Mouse (Mus musculus) liver, embryonic 13.5 days (tissue): ENCODE data around the gene Slc5a6. TPM values are rescaled to one million over a fixed set of nuclear protein-coding genes. Genes with fewer than 3 reads are reported as not detected.
"Not testable (repeated sequence)": the region's sequence is repeated elsewhere in the genome, so short reads cannot be mapped to it uniquely, and the experiment has no call there.

ENCODE experiments used
- ATAC-seq: fragments of 200-750 bp; cut with Nextera tagmentation; 2 replicates; pipeline ENCODE4 v1.8.0; 2017; ENCODE audit warnings: low read depth, mild to moderate bottlenecking, moderate number of reproducible peaks, moderate library complexity
- DNase-seq: peaks from one replicate; pipeline ENCODE4 v3.0.0; 2022
- H3K27ac ChIP-seq: fragments of 300-500 bp; sonication (generic); 2 replicates; pipeline ENCODE4 v1.5.1; 2015; ENCODE audit warnings: moderate library complexity, mild to moderate bottlenecking, inconsistent platforms
- H3K27me3 ChIP-seq: fragments of 300-500 bp; sonication (generic); 2 replicates; pipeline ENCODE4 v1.6.1; 2015; ENCODE audit warnings: mild to moderate bottlenecking, inconsistent platforms
- H3K36me3 ChIP-seq: fragments of 300-500 bp; sonication (generic); 2 replicates; pipeline ENCODE4 v1.6.1; 2015; ENCODE audit warnings: mild to moderate bottlenecking, inconsistent platforms
- H3K4me1 ChIP-seq: fragments of 300-500 bp; sonication (generic); replicated peaks from 2 replicates; pipeline ENCODE4 v1.6.1; 2015; ENCODE audit warnings: inconsistent platforms
- H3K4me2 ChIP-seq: fragments of 300-500 bp; sonication (generic); 2 replicates; pipeline ENCODE4 v1.6.1; 2015; ENCODE audit warnings: inconsistent platforms, mild to moderate bottlenecking, moderate library complexity
- H3K4me3 ChIP-seq: fragments of 300-500 bp; sonication (generic); replicated peaks from 2 replicates; pipeline ENCODE4 v1.5.1; 2015; ENCODE audit warnings: mild to moderate bottlenecking, inconsistent platforms
- H3K9ac ChIP-seq: fragments of 300-500 bp; sonication (generic); 2 replicates; pipeline ENCODE4 v1.6.1; 2015; ENCODE audit warnings: mild to moderate bottlenecking, inconsistent platforms
- H3K9me3 ChIP-seq: fragments of 300-500 bp; sonication (generic); replicated peaks from 2 replicates; pipeline ENCODE4 v1.6.1; 2016; ENCODE audit warnings: inconsistent platforms
- WGBS: fragments of 180-500 bp; shearing (Covaris S2); methylation state at CpG from one replicate; pipeline ENCODE4 v1.1.7; 2015; ENCODE audit not compliant: insufficient replicate concordance; 5-methylcytosine and 5-hydroxymethylcytosine counted together
- polyA plus RNA-seq: library from polyadenylated mRNA; unstranded; fragments of >200 nt; fragmentation: Nextera tagmentation; extraction: Ambion mirVana; gene quantifications from 2 replicates; pipeline ENCODE4 v1.2.1, GENCODE M21; 2015

Slc5a6 gene
- polyA plus RNA-seq, 1 experiment from 2014 or later = 4.0 TPM

DNA sequence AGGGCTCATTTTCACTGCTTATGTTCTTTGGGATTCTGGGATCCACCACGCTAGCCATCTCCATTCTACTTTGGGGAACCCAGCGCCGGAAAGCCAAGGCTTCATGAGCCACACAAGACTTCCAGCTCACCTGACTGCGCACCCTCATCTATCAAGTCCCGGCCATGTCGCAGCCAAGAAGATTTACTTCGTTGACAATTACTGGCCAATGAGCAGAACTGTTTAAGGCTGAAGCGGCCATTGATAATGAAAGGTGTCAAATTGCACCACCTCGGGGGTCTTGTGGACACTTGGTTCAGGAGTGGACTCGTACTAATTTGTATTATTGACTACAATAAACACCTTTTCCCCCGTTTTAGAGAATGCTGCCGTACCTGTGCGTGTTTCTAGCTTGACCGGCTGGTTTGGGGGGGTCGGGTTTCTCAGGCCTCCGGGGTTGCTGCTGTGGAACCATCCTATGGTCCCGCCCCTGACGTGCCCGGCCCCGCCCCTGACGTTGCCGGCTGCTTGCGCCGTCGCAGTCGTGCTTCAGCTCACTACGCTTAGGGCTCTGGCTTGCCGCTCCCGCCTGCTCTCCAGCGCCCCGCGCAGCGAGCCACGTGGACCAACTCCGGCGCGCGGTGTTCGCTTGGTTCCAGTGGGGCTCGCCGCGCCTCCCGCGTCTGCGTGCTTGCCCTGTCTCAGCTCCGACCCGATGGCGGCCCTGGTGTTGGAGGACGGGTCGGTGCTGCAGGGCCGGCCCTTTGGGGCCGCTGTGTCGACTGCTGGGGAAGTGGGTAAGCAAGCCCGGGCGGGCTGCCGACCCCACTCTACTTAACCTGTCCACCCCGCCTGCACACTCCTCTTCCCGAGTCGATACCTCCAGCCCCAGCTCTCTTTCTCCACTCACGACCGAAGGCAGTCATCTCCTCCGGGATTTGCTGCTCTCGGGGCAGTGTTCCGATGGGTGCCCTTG lies 5.8 kb upstream of the Slc5a6 start, which contains the start of gene Cad:
TSS of gene Cad (plus strand) at position 520 of the 955 bp plus-strand sequence.
- ATAC-seq = peak; percentile 97
- Histone ChIP-seq H3K4me2 (peak within 1 kb of the TSS; percentile 100), H3K36me3 (peaks cover 32% of the 10 kb centered on the region), H3K27ac (peak within 1 kb of the TSS; percentile 76), H3K4me3 (peak within 1 kb of the TSS; percentile 78), H3K4me1 (peaks cover 35% of the 10 kb centered on the region), H3K9ac (peak within 1 kb of the TSS; percentile 90), H3K9me3 (no peaks in the 10 kb centered on the region), H3K27me3 (no peaks in the 10 kb centered on the region)
- DNase-seq = peak; percentile 94
- WGBS = 1% methylated on average over 64 of the region's 64 CpGs

DNA sequence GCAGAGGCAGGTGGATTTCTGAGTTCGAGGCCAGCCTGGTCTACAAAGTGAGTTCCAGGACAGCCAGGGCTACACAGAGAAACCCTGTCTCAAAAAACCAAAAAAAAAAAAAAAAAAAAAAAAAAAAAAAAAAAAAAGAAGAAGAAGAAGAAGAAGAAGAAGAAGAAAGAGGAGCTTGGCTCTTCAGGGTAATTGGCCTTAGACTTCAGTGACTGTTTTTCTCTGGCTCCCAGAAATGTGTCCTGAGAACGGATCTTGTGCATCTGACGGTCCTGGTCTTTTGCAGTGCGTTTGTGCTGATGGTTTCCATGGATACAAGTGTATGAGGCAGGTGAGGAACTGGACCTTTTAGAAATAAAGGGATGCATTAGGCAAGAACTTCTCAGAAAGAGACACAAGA lies 5.0 kb upstream of the Slc5a6 start:
- Histone ChIP-seq H3K9ac (peak overlapping the region; percentile 90), H3K4me3 (peak overlapping the region; percentile 78), H3K4me1 (peaks cover 38% of the 10 kb centered on the region), H3K4me2 (peak overlapping the region; percentile 100), H3K27ac (peak overlapping the region; percentile 76), H3K36me3 (peaks cover 24% of the 10 kb centered on the region)
- not testable (repeated sequence) for DNase-seq, ATAC-seq, H3K27me3 ChIP-seq, H3K9me3 ChIP-seq
- 77% methylated on average over 4 of the region's 4 CpGs for WGBS

DNA sequence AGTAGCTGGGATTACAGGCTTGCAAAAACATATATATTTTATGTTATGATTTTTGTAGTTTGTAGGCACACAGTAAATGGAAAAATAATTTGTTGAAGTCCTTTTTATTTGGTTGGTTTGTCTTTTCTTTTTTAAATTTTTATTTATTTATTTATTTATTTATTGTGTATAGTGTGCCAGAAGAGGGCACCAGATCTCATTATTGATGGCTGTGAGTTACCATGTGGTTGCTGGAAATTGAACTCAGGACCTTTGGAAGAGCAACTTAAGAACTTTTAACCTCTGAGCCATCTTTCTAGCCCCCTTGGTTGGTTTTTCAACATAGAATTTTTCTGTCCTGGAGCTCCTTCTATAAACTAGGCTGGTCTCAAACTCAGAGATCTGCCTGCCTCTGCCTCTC lies 1.7 kb upstream of the Slc5a6 start:
- Histone ChIP-seq H3K27ac (no peak overlapping the region), H3K4me3 (no peak overlapping the region), H3K9ac (no peak overlapping the region), H3K4me2 (no peak overlapping the region), H3K4me1 (peaks cover 37% of the 10 kb centered on the region), H3K9me3 (no peaks in the 10 kb centered on the region), H3K27me3 (no peaks in the 10 kb centered on the region), H3K36me3 (peaks cover 4% of the 10 kb centered on the region; the same call in 1 of the 2 replicates)
- no peak for DNase-seq
- ATAC-seq = no peak

- peak within 1 kb of the TSS; percentile 83 for H3K4me3 ChIP-seq
- peaks cover 9% of the 10 kb centered on the region; the same call in 1 of the 2 replicates for H3K36me3 ChIP-seq
- DNase-seq (peak; percentile 98), ATAC-seq (peak; percentile 95)
- H3K9ac ChIP-seq = peak within 1 kb of the TSS; percentile 88
- H3K27me3 ChIP-seq = no peaks in the 10 kb centered on the region
- H3K9me3 ChIP-seq = no peaks in the 10 kb centered on the region
- peaks cover 27% of the 10 kb centered on the region for H3K4me1 ChIP-seq
- WGBS = under 1% methylated on average over 73 of the region's 73 CpGs
- peak within 1 kb of the TSS; percentile 88 for H3K27ac ChIP-seq
- H3K4me2 ChIP-seq = peak within 1 kb of the TSS; percentile 91
Measured at GRCm38 (mm10) chr5:31047848-31048762, 619 bp downstream of the Slc5a6 start, which contains the start of gene Atraid. Gene Atraid, plus strand, starts transcription at chr5:31048312.

- H3K4me3 ChIP-seq = peak overlapping the region; percentile 83
- no peaks in the 10 kb centered on the region for H3K27me3 ChIP-seq
- H3K9me3 ChIP-seq = no peaks in the 10 kb centered on the region
- peak overlapping the region; percentile 91 for H3K4me2 ChIP-seq
- H3K36me3 ChIP-seq = peaks cover 17% of the 10 kb centered on the region; the same call in 1 of the 2 replicates
- DNase-seq = no peak
- no peak for ATAC-seq
- H3K27ac ChIP-seq = no peak overlapping the region
- H3K4me1 ChIP-seq = peaks cover 27% of the 10 kb centered on the region
- peak overlapping the region; percentile 88 for H3K9ac ChIP-seq
- WGBS = 18% methylated on average over 5 of the region's 5 CpGs
Measured at GRCm38 (mm10) chr5:31047074-31047473, 1.6 kb downstream of the Slc5a6 start.

DNA sequence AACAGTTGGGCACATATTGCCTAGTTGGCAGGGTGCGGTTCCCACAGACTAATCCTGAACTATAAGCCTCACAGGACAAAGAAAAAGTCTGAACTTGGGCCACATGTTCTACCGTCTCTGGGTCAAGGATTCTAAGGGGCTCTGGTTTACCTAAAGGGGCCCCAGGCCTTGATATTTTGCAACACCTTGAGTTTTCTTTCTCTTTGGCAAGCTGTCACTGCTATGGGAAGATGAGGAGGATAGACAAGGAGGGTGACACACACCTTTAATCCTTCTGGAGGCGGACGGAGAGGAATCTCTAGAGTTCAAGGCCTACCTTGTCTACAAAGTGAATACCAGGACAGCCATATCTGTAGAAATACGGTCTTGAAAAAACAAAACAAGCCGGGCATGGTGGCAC lies 2.3 kb downstream of the Slc5a6 start:
- Histone ChIP-seq H3K27me3 (no peaks in the 10 kb centered on the region), H3K36me3 (peaks cover 17% of the 10 kb centered on the region; the same call in 1 of the 2 replicates), H3K27ac (no peak overlapping the region), H3K4me3 (no peak overlapping the region), H3K9ac (no peak overlapping the region), H3K4me2 (no peak overlapping the region), H3K4me1 (peaks cover 27% of the 10 kb centered on the region), H3K9me3 (no peaks in the 10 kb centered on the region)
- DNase-seq (no peak), ATAC-seq (no peak)
- 85% methylated on average over 6 of the region's 6 CpGs for WGBS

DNA sequence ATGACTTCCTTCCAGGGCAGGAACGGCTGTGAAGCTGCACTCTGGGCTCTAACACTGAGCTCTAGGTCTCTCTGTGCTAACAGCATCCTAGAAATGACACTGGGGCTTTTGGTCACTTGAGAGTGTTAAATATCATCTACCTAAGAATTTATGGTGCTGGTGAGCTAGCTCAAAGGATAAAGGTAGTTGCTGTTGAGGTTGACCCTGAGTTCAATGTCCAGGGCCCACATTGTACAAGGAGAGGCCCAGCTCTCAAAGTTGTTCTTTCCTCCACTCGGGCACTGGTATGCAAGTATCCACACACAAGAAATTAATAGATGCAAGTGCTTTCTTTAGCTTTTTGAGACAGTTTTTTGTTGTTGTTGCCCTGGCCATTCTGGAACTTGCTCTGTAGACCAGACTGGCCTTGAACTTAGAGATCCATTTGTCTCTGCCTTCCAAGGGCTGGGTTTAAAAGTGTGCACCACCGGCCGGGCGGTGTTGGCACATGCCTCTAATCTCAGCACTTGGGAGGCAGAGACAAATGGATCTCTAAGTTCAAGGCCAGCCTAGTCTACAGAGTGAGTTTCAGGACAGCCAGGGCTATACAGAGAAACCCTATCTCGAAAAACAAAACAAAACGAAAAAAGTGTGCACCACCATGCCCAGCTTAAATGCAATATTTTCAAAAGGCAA lies 10.4 kb downstream of the Slc5a6 start:
- ATAC-seq (no peak), DNase-seq (no peak)
- Histone ChIP-seq H3K4me3 (no peak overlapping the region), H3K9me3 (no peaks in the 10 kb centered on the region), H3K27ac (no peak overlapping the region), H3K4me1 (0 out of 2 replicates have a peak, but pooled peaks cover 5% of the 10 kb centered on the region), H3K27me3 (no peaks in the 10 kb centered on the region), H3K9ac (no peak overlapping the region), H3K4me2 (no peak overlapping the region), H3K36me3 (peaks cover 46% of the 10 kb centered on the region; the same call in 1 of the 2 replicates)
- WGBS = 83% methylated on average over 7 of the region's 7 CpGs

DNA sequence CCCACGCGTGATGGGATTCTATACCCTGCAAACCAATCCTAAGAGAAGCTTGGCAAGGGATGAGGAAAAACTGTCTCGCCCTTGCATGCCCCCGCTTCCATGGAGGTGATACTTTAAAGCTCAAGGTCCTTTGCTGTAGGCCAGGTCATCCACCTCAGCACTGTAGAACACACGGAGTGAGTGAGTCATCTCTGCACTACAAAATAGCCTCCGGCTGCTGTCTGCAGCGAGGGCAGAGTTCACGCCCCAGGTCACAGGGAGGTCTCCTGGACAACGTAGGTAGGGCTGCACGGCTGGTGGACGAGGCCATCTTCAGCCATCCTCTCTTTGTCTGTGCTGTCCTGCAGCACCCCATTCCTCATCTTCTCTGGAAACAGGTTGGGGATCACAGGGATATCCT lies 12.2 kb downstream of the Slc5a6 start:
- H3K4me3 ChIP-seq, H3K4me1 ChIP-seq, H3K27ac ChIP-seq, H3K4me2 ChIP-seq, H3K27me3 ChIP-seq, H3K9me3 ChIP-seq, H3K9ac ChIP-seq, DNase-seq: not testable (repeated sequence)
- peak; percentile 53 for ATAC-seq
- H3K36me3 ChIP-seq = peaks cover 35% of the 10 kb centered on the region; the same call in 1 of the 2 replicates
- 75% methylated on average over 11 of the region's 11 CpGs for WGBS

DNA sequence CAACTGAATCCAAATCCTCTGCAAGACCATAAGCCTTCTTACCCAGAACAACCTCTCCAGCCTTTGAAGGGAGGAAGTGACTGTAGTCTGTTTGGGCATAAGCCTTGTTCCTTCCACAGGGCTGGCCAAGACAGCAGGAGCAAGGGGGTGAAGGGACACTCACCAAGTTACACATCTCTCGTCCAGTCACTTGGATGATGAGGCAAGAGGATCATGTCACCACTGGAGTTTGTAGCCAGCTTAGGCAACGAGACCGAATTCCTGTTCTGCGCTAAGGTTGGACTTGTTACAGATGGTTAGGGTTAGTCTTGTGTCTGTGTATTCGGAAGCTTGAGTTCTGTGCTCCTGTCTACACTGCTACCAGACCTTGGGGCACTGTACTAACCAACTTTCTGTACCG lies 14.1 kb downstream of the Slc5a6 start:
- H3K36me3 ChIP-seq = peaks cover 25% of the 10 kb centered on the region; the same call in 1 of the 2 replicates
- DNase-seq = no peak
- H3K4me3 ChIP-seq = no peak overlapping the region
- H3K27ac ChIP-seq = no peak overlapping the region
- no peaks in the 10 kb centered on the region for H3K9me3 ChIP-seq
- ATAC-seq = no peak
- no peaks in the 10 kb centered on the region for H3K27me3 ChIP-seq
- no peak overlapping the region for H3K9ac ChIP-seq
- no peak overlapping the region for H3K4me2 ChIP-seq
- WGBS = 71% methylated on average over 6 of the region's 6 CpGs
- 0 out of 2 replicates have a peak, but pooled peaks cover 5% of the 10 kb centered on the region for H3K4me1 ChIP-seq

DNA sequence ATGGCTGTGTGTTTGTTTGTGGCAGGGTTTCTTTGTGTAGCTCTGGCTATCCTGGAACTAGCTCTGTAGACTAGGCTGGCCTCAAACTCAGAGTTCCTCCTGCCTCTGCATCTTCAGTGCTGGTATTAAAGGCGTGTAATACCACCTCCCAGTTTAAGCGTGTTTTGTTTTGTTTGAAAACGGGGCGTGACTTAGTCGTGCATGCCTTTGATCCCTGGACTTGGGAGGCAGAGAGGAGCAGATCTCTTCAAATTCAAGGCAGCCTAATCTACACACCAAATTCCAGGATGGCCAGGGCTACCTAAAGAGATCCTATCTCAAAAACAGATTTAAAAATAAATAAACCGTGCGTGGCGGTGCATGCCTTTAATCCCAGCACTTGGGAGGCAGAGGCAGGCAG lies 17.2 kb downstream of the Slc5a6 start:
- 77% methylated on average over 8 of the region's 8 CpGs for WGBS
- Histone ChIP-seq H3K36me3 (0 out of 2 replicates have a peak, but pooled peaks cover under 1% of the 10 kb centered on the region), H3K9ac (no peak overlapping the region), H3K27me3 (no peaks in the 10 kb centered on the region), H3K4me3 (no peak overlapping the region), H3K27ac (no peak overlapping the region), H3K9me3 (no peaks in the 10 kb centered on the region), H3K4me1 (0 out of 2 replicates have a peak, but pooled peaks cover 5% of the 10 kb centered on the region), H3K4me2 (no peak overlapping the region)
- DNase-seq (no peak), ATAC-seq (no peak)
